Mouse (Mus musculus) MEL (cell line): ENCODE data around the gene Gm26992. TPM values are rescaled to one million over a fixed set of nuclear protein-coding genes. Genes with fewer than 3 reads are reported as not detected.

Experiments used
- DNase-seq: peaks from one replicate; pipeline ENCODE4 v3.0.0; 2011; ENCODE audit warnings: low read depth, low spot score
- H3K27ac ChIP-seq: 2 replicates; pipeline ENCODE4 v1.5.1; 2012; ENCODE audit warnings: low read depth, mild to moderate bottlenecking, control low read depth, low read length, moderate library complexity; ENCODE audit not compliant: control insufficient read depth
- H3K27me3 ChIP-seq, 2 experiments: fragments of 150-350 bp in 1 of 2; sonication (generic) in 1 of 2; 2 replicates each; pipeline ENCODE4 v1.6.1; 2012; ENCODE audit warnings: low read length in 2 of 2, mild to moderate bottlenecking in 2 of 2, improper control_type of control experiment in 1 of 2, moderate library complexity in 1 of 2; ENCODE audit not compliant: insufficient read depth in 2 of 2, control insufficient read depth in 1 of 2
- H3K36me3 ChIP-seq, 2 experiments: 2 replicates each; pipeline ENCODE4 v1.6.1; 2012 to 2014; ENCODE audit warnings: low read length in 2 of 2, improper control_type of control experiment in 1 of 2, inconsistent platforms in 1 of 2, mild to moderate bottlenecking in 1 of 2; ENCODE audit not compliant: insufficient read depth in 2 of 2, control insufficient read depth in 1 of 2
- H3K4me1 ChIP-seq, 2 experiments: fragments of 150-350 bp in 1 of 2; sonication (generic) in 1 of 2; 2 replicates each; pipeline ENCODE4 v1.6.1; 2012; ENCODE audit warnings: low read length in 2 of 2, improper control_type of control experiment in 1 of 2, mild to moderate bottlenecking in 1 of 2; ENCODE audit not compliant: insufficient read depth in 2 of 2, control insufficient read depth in 1 of 2
- H3K4me3 ChIP-seq, 2 experiments: fragments of 150-350 bp in 1 of 2; sonication (generic) in 1 of 2; 2 replicates each; pipeline ENCODE4 v1.5.1; 2012; ENCODE audit warnings: low read depth in 2 of 2, low read length in 2 of 2, mild to moderate bottlenecking in 2 of 2, moderate library complexity in 2 of 2, control low read depth in 1 of 2, improper control_type of control experiment in 1 of 2; ENCODE audit not compliant: control insufficient read depth in 1 of 2, insufficient read depth in 1 of 2
- H3K79me2 ChIP-seq: 2 replicates; pipeline ENCODE4 v1.6.1; 2012; ENCODE audit warnings: mild to moderate bottlenecking, low read length, moderate library complexity; ENCODE audit not compliant: control insufficient read depth, poor library complexity, insufficient read depth
- H3K9ac ChIP-seq: 2 replicates; pipeline ENCODE4 v1.6.1; 2012; ENCODE audit warnings: low read depth, mild to moderate bottlenecking, control low read depth, low read length, moderate library complexity; ENCODE audit not compliant: control insufficient read depth, poor library complexity, severe bottlenecking
- H3K9me3 ChIP-seq: fragments of 150-350 bp; sonication (generic); replicated peaks from 2 replicates; pipeline ENCODE4 v1.6.1; 2012; ENCODE audit warnings: mild to moderate bottlenecking, low read length, improper control_type of control experiment, moderate library complexity; ENCODE audit not compliant: insufficient read depth
- BHLHE40 ChIP-seq: IDR thresholded peaks from 2 replicates; pipeline ENCODE4 v1.6.1; 2012; ENCODE audit warnings: low read depth, mild to moderate bottlenecking, inconsistent platforms, low read length, improper control_type of control experiment, borderline replicate concordance
- CHD2 ChIP-seq: IDR thresholded peaks from 2 replicates; pipeline ENCODE4 v1.6.1; 2011; ENCODE audit warnings: low read length, improper control_type of control experiment
- CTCF ChIP-seq, 3 experiments: IDR thresholded peaks in 2 of 3; conservative IDR thresholded peaks in 1 of 3; 2 replicates each; pipeline ENCODE4 v1.5.1; 2011 to 2012; ENCODE audit warnings: low read length in 3 of 3, low read depth in 2 of 3, mild to moderate bottlenecking in 2 of 3, improper control_type of control experiment in 1 of 3, inconsistent platforms in 1 of 3, mixed read lengths in 1 of 3, moderate library complexity in 1 of 3; ENCODE audit not compliant: control insufficient read depth in 1 of 3, insufficient read depth in 1 of 3, poor library complexity in 1 of 3, severe bottlenecking in 1 of 3
- E2F4 ChIP-seq: IDR thresholded peaks from 2 replicates; pipeline ENCODE4 v1.6.1; 2011; ENCODE audit warnings: low read depth, low read length, improper control_type of control experiment, borderline replicate concordance
- EP300 ChIP-seq, 2 experiments: IDR thresholded peaks; 2 replicates each; pipeline ENCODE4 v1.6.1; 2011; ENCODE audit warnings: improper control_type of control experiment in 2 of 2, low read length in 2 of 2, low read depth in 1 of 2, mild to moderate bottlenecking in 1 of 2
- ETS1 ChIP-seq: IDR thresholded peaks from 2 replicates; pipeline ENCODE4 v1.6.1; 2012; ENCODE audit warnings: low read depth, mild to moderate bottlenecking, inconsistent platforms, low read length, improper control_type of control experiment, moderate library complexity
- HCFC1 ChIP-seq: IDR thresholded peaks from 2 replicates; pipeline ENCODE4 v1.6.1; 2012; ENCODE audit warnings: low read depth, mild to moderate bottlenecking, inconsistent platforms, low read length, improper control_type of control experiment, moderate library complexity
- JUND ChIP-seq: IDR thresholded peaks from 2 replicates; pipeline ENCODE4 v1.6.1; 2011; ENCODE audit warnings: low read depth, mild to moderate bottlenecking, improper control_type of control experiment, low read length
- MAX ChIP-seq: IDR thresholded peaks from 2 replicates; pipeline ENCODE4 v1.6.1; 2011; ENCODE audit warnings: low read length, improper control_type of control experiment
- MEF2A ChIP-seq: IDR thresholded peaks from 2 replicates; pipeline ENCODE4 v1.6.1; 2014; ENCODE audit warnings: low read depth, mild to moderate bottlenecking, inconsistent platforms, low read length, improper control_type of control experiment; ENCODE audit not compliant: poor library complexity, insufficient replicate concordance, severe bottlenecking; ENCODE audit errors: extremely low read depth
- MXI1 ChIP-seq: IDR thresholded peaks from 2 replicates; pipeline ENCODE4 v1.6.1; 2011; ENCODE audit warnings: mild to moderate bottlenecking, low read depth, low read length, improper control_type of control experiment
- MYB ChIP-seq: IDR thresholded peaks from 2 replicates; pipeline ENCODE4 v1.6.1; 2011; ENCODE audit warnings: mild to moderate bottlenecking, low read depth, low read length, improper control_type of control experiment
- NELFE ChIP-seq: IDR thresholded peaks from 2 replicates; pipeline ENCODE4 v1.6.1; 2011; ENCODE audit warnings: low read depth, low read length, improper control_type of control experiment
- NRF1 ChIP-seq: IDR thresholded peaks from 2 replicates; pipeline ENCODE4 v1.6.1; 2014; ENCODE audit warnings: low read depth, mild to moderate bottlenecking, inconsistent platforms, low read length, improper control_type of control experiment, moderate library complexity; ENCODE audit not compliant: poor library complexity, insufficient read depth, severe bottlenecking
- POLR2A ChIP-seq, 2 experiments: IDR thresholded peaks; 2 replicates each; pipeline ENCODE4 v1.6.1; 2011 to 2012; ENCODE audit warnings: low read length in 2 of 2, mild to moderate bottlenecking in 2 of 2, control low read depth in 1 of 2, improper control_type of control experiment in 1 of 2, low read depth in 1 of 2, moderate library complexity in 1 of 2; ENCODE audit not compliant: control insufficient read depth in 1 of 2, insufficient read depth in 1 of 2, poor library complexity in 1 of 2
- POLR2AphosphoS5 ChIP-seq: IDR thresholded peaks from 2 replicates; pipeline ENCODE4 v1.6.1; 2012; ENCODE audit warnings: low read depth, borderline replicate concordance, mild to moderate bottlenecking, inconsistent platforms, low read length, moderate library complexity, mixed read lengths
- TAL1 ChIP-seq: IDR thresholded peaks from 2 replicates; pipeline ENCODE4 v1.6.1; 2012; ENCODE audit warnings: mild to moderate bottlenecking, inconsistent platforms, low read length, moderate library complexity, mixed read lengths
- TBP ChIP-seq: IDR thresholded peaks from 2 replicates; pipeline ENCODE4 v1.8.0; 2011; ENCODE audit warnings: low read depth, low read length, improper control_type of control experiment
- TCF12 ChIP-seq: IDR thresholded peaks from 2 replicates; pipeline ENCODE4 v1.6.1; 2014; ENCODE audit warnings: low read depth, mild to moderate bottlenecking, inconsistent platforms, low read length, improper control_type of control experiment, moderate library complexity
- UBTF ChIP-seq: IDR thresholded peaks from 2 replicates; pipeline ENCODE4 v1.6.1; 2012; ENCODE audit warnings: low read depth, mild to moderate bottlenecking, inconsistent platforms, low read length, improper control_type of control experiment, moderate library complexity, borderline replicate concordance; ENCODE audit not compliant: insufficient read depth
- USF1 ChIP-seq: IDR thresholded peaks from 2 replicates; pipeline ENCODE4 v1.6.1; 2014; ENCODE audit warnings: low read depth, mild to moderate bottlenecking, inconsistent platforms, low read length, improper control_type of control experiment, moderate library complexity
- USF2 ChIP-seq, 2 experiments: IDR thresholded peaks; 2 replicates each; pipeline ENCODE4 v1.6.1; 2011 to 2012; ENCODE audit warnings: improper control_type of control experiment in 2 of 2, low read length in 2 of 2, borderline replicate concordance in 1 of 2, inconsistent platforms in 1 of 2, low read depth in 1 of 2, mild to moderate bottlenecking in 1 of 2; ENCODE audit not compliant: insufficient read depth in 1 of 2
- polyA plus RNA-seq, 2 experiments: library from polyadenylated mRNA; stranded (reverse) in 1 of 2; unstranded in 1 of 2; fragments of >175 nt in 1 of 2; fragments of >200 nt in 1 of 2; gene quantifications; 2 replicates each; pipeline versions ENCODE4 v1.2.1 to v1.2.4; 2012; ENCODE audit warnings: low replicate concordance in 2 of 2, low read depth in 1 of 2; ENCODE audit not compliant: insufficient read length in 2 of 2, insufficient read depth in 1 of 2, missing spikeins in 1 of 2
- total RNA-seq: library from RNA; depleted of rRNA; stranded (reverse); fragments of 300-350 nt; gene quantifications from 2 replicates; pipeline ENCODE4 v1.2.3, GENCODE M21; 2012

Gm26992 gene
- total and polyA plus RNA-seq, 3 experiments, result not detected

- no peak overlapping the region for H3K9ac ChIP-seq
- TF ChIP-seq TCF12 (no peak), EP300 (IDR thresholded peaks at IDR 0.05; ENCODE audit: low read depth in 1 of 2, low read length in 2 of 2) (no peak), NELFE (no peak), BHLHE40 (no peak), POLR2AphosphoS5 (no peak)
- TF ChIP-seq, all 39 proteins: peak for 0
- H3K36me3 ChIP-seq, result no peaks in the 10 kb centered on the region
- H3K27me3 ChIP-seq, result no peaks in the 10 kb centered on the region
- no peaks in the 10 kb centered on the region for H3K9me3 ChIP-seq
- H3K4me3 ChIP-seq, result no peak overlapping the region
- no peak overlapping the region for H3K27ac ChIP-seq
- H3K4me1 ChIP-seq, result no peaks in the 10 kb centered on the region
- H3K79me2 ChIP-seq, result no peaks in the 10 kb centered on the region
- no peak for DNase-seq
Observed at GRCm38 (mm10) chrX:103481243-103482096, 59.7 kb downstream of the Gm26992 start.

- Histone ChIP-seq H3K27ac (no peak overlapping the region), H3K79me2 (no peaks in the 10 kb centered on the region), H3K36me3 (no peaks in the 10 kb centered on the region), H3K27me3 (no peaks in the 10 kb centered on the region), H3K4me1 (no peaks in the 10 kb centered on the region), H3K4me3 (no peak overlapping the region), H3K9me3 (no peaks in the 10 kb centered on the region), H3K9ac (no peak overlapping the region)
- no peak for TF ChIP-seq E2F4
- no peak for TF ChIP-seq ETS1
- no peak for TF ChIP-seq TBP
- no peak for TF ChIP-seq MYB
- no peak for TF ChIP-seq MAX
- no peak for TF ChIP-seq CTCF (IDR thresholded peaks at IDR 0.05 in 2 of 3, conservative IDR thresholded peaks at IDR 0.05 in 1 of 3; ENCODE audit: control insufficient read depth in 1 of 3, insufficient read depth in 1 of 3, low read depth in 2 of 3, low read length in 3 of 3, poor library complexity in 1 of 3, severe bottlenecking in 1 of 3)
- no peak for TF ChIP-seq JUND
- TF ChIP-seq USF2 (IDR thresholded peaks at IDR 0.05; ENCODE audit: borderline replicate concordance in 1 of 2, insufficient read depth in 1 of 2, low read depth in 1 of 2, low read length in 2 of 2), result no peak
- TF ChIP-seq TAL1, result no peak
- TF ChIP-seq POLR2A (IDR thresholded peaks at IDR 0.05; ENCODE audit: control insufficient read depth in 1 of 2, insufficient read depth in 1 of 2, low read depth in 1 of 2, low read length in 2 of 2, poor library complexity in 1 of 2), result no peak
- TF ChIP-seq USF1, result no peak
- TF ChIP-seq NRF1, result no peak
- TF ChIP-seq MEF2A, result no peak
- TF ChIP-seq HCFC1, result no peak
- TF ChIP-seq CHD2, result no peak
- TF ChIP-seq UBTF, result no peak
- TF ChIP-seq MXI1, result no peak
- no peak for DNase-seq
Observed at GRCm38 (mm10) chrX:103482097-103482451, 60.3 kb downstream of the Gm26992 start.
